Mouse (Mus musculus): Measurements from ENCODE around the gene Vps13a. TPM values are rescaled to one million over a fixed set of nuclear protein-coding genes. Genes with fewer than 3 reads are reported as not detected.

Vps13a gene
- polyA plus RNA-seq, 1 experiment from 2014 or later: 6.0 TPM

GRCm38 (mm10) chr19:16623154-16623553 is 157.6 kb downstream of the Vps13a start:
- 76% methylated on average over 4 of the region's 4 CpGs for WGBS
- peaks cover 10% of the 10 kb centered on the region for H3K4me1 ChIP-seq
- ATAC-seq (ENCODE audit: extremely low read depth, insufficient number of reproducible peaks, low FRiP score, low TSS enrichment): no peak
- H3K27ac ChIP-seq (replicated peaks): no peak overlapping the region
- H3K9ac ChIP-seq: no peak overlapping the region
- no peaks in the 10 kb centered on the region for H3K9me3 ChIP-seq
- no peaks in the 10 kb centered on the region for H3K36me3 ChIP-seq
- H3K27me3 ChIP-seq (replicated peaks): no peaks in the 10 kb centered on the region
- no peak overlapping the region for H3K4me3 ChIP-seq
- no peak overlapping the region for H3K4me2 ChIP-seq

- Histone ChIP-seq H3K4me3 (no peak overlapping the region), H3K27me3 (replicated peaks) (no peaks in the 10 kb centered on the region), H3K4me1 (0 out of 2 replicates have a peak, but pooled peaks cover 10% of the 10 kb centered on the region), H3K9me3 (no peaks in the 10 kb centered on the region), H3K36me3 (no peaks in the 10 kb centered on the region; the same call in 1 of the 2 replicates), H3K4me2 (no peak overlapping the region), H3K9ac (no peak overlapping the region), H3K27ac (replicated peaks) (no peak overlapping the region)
- WGBS: 88% methylated on average over 6 of the region's 6 CpGs
- ATAC-seq (ENCODE audit: extremely low read depth, insufficient number of reproducible peaks, low FRiP score, low TSS enrichment): no peak
Measured at GRCm38 (mm10) chr19:16607634-16608033, 173.1 kb downstream of the Vps13a start.

- H3K27ac ChIP-seq (replicated peaks): no peak overlapping the region
- H3K4me2 ChIP-seq: no peak overlapping the region
- H3K36me3 ChIP-seq: no peaks in the 10 kb centered on the region
- H3K9ac ChIP-seq: no peak overlapping the region
- peaks cover 10% of the 10 kb centered on the region; the same call in 1 of the 2 replicates for H3K27me3 ChIP-seq (replicated peaks)
- H3K9me3 ChIP-seq: no peaks in the 10 kb centered on the region
- H3K4me1 ChIP-seq: peaks cover 7% of the 10 kb centered on the region
- ATAC-seq (ENCODE audit: extremely low read depth, insufficient number of reproducible peaks, low FRiP score, low TSS enrichment): no peak
- no peak overlapping the region for H3K4me3 ChIP-seq
- 74% methylated on average over 8 of the region's 8 CpGs for WGBS
Measured at GRCm38 (mm10) chr19:16602026-16602425, 178.7 kb downstream of the Vps13a start.

- H3K27ac ChIP-seq (replicated peaks): no peak overlapping the region
- H3K4me1 ChIP-seq: peaks cover 7% of the 10 kb centered on the region
- H3K9ac ChIP-seq: no peak overlapping the region
- H3K4me3 ChIP-seq: no peak overlapping the region
- H3K9me3 ChIP-seq: no peaks in the 10 kb centered on the region
- WGBS: 16% methylated on average over 9 of the region's 9 CpGs
- peaks cover 10% of the 10 kb centered on the region; the same call in 1 of the 2 replicates for H3K27me3 ChIP-seq (replicated peaks)
- no peaks in the 10 kb centered on the region for H3K36me3 ChIP-seq
- peak overlapping the region; percentile 53 for H3K4me2 ChIP-seq
- ATAC-seq (ENCODE audit: extremely low read depth, insufficient number of reproducible peaks, low FRiP score, low TSS enrichment): no peak
Measured at GRCm38 (mm10) chr19:16599298-16599970, 181.3 kb downstream of the Vps13a start.

- ATAC-seq (ENCODE audit: extremely low read depth, insufficient number of reproducible peaks, low FRiP score, low TSS enrichment): no peak
- H3K36me3 ChIP-seq: no peaks in the 10 kb centered on the region
- H3K4me2 ChIP-seq: peak overlapping the region; percentile 53
- no peak overlapping the region for H3K4me3 ChIP-seq
- H3K4me1 ChIP-seq: peaks cover 7% of the 10 kb centered on the region
- H3K9me3 ChIP-seq: no peaks in the 10 kb centered on the region
- H3K27ac ChIP-seq (replicated peaks): no peak overlapping the region
- H3K27me3 ChIP-seq (replicated peaks): peaks cover 10% of the 10 kb centered on the region; the same call in 1 of the 2 replicates
- WGBS: 39% methylated on average over 11 of the region's 11 CpGs
- peak overlapping the region; percentile 47; the same call in 1 of the 2 replicates for H3K9ac ChIP-seq
Measured at GRCm38 (mm10) chr19:16598653-16599297, 182.0 kb downstream of the Vps13a start.

GRCm38 (mm10) chr19:16597216-16597615 is 183.5 kb downstream of the Vps13a start:
- no peak for ATAC-seq (ENCODE audit: extremely low read depth, insufficient number of reproducible peaks, low FRiP score, low TSS enrichment)
- H3K27me3 ChIP-seq (replicated peaks): peaks cover 10% of the 10 kb centered on the region; the same call in 1 of the 2 replicates
- no peaks in the 10 kb centered on the region for H3K36me3 ChIP-seq
- no peak overlapping the region for H3K9ac ChIP-seq
- no peak overlapping the region for H3K27ac ChIP-seq (replicated peaks)
- no peak overlapping the region for H3K4me3 ChIP-seq
- peaks cover 7% of the 10 kb centered on the region for H3K4me1 ChIP-seq
- WGBS: 81% methylated on average over 6 of the region's 6 CpGs
- no peak overlapping the region for H3K4me2 ChIP-seq
- no peaks in the 10 kb centered on the region for H3K9me3 ChIP-seq

GRCm38 (mm10) chr19:16593975-16594317 is 186.8 kb downstream of the Vps13a start:
- Histone ChIP-seq H3K27ac (replicated peaks) (no peak overlapping the region), H3K27me3 (replicated peaks) (peaks cover 10% of the 10 kb centered on the region; the same call in 1 of the 2 replicates), H3K4me2 (no peak overlapping the region), H3K9me3 (no peaks in the 10 kb centered on the region), H3K4me1 (peaks cover 5% of the 10 kb centered on the region), H3K9ac (no peak overlapping the region), H3K36me3 (no peaks in the 10 kb centered on the region), H3K4me3 (no peak overlapping the region)
- no peak for ATAC-seq (ENCODE audit: extremely low read depth, insufficient number of reproducible peaks, low FRiP score, low TSS enrichment)

- H3K27ac ChIP-seq (replicated peaks): no peak overlapping the region
- no peaks in the 10 kb centered on the region for H3K36me3 ChIP-seq
- no peak overlapping the region for H3K9ac ChIP-seq
- no peaks in the 10 kb centered on the region for H3K9me3 ChIP-seq
- H3K4me2 ChIP-seq: no peak overlapping the region
- 77% methylated on average over 7 of the region's 7 CpGs for WGBS
- H3K27me3 ChIP-seq (replicated peaks): peaks cover 6% of the 10 kb centered on the region; the same call in 1 of the 2 replicates
- no peak overlapping the region for H3K4me3 ChIP-seq
- no peaks in the 10 kb centered on the region for H3K4me1 ChIP-seq
- ATAC-seq (ENCODE audit: extremely low read depth, insufficient number of reproducible peaks, low FRiP score, low TSS enrichment): no peak
Measured at GRCm38 (mm10) chr19:16593256-16593974, 187.3 kb downstream of the Vps13a start.

- Histone ChIP-seq H3K9ac (no peak overlapping the region), H3K27ac (replicated peaks) (no peak overlapping the region), H3K4me3 (no peak overlapping the region), H3K36me3 (no peaks in the 10 kb centered on the region), H3K9me3 (0 out of 2 replicates have a peak, but pooled peaks cover 5% of the 10 kb centered on the region), H3K27me3 (replicated peaks) (no peaks in the 10 kb centered on the region), H3K4me1 (no peaks in the 10 kb centered on the region), H3K4me2 (no peak overlapping the region)
- WGBS: 6% methylated on average over 3 of the region's 3 CpGs
- no peak for ATAC-seq (ENCODE audit: extremely low read depth, insufficient number of reproducible peaks, low FRiP score, low TSS enrichment)
Measured at GRCm38 (mm10) chr19:16585379-16585778, 195.4 kb downstream of the Vps13a start.

GRCm38 (mm10) chr19:16584546-16584945 is 196.2 kb downstream of the Vps13a start:
- Histone ChIP-seq H3K4me2 (no peak overlapping the region), H3K4me1 (no peaks in the 10 kb centered on the region), H3K27me3 (replicated peaks) (no peaks in the 10 kb centered on the region), H3K4me3 (no peak overlapping the region), H3K9ac (no peak overlapping the region), H3K9me3 (0 out of 2 replicates have a peak, but pooled peaks cover 5% of the 10 kb centered on the region), H3K27ac (replicated peaks) (no peak overlapping the region), H3K36me3 (no peaks in the 10 kb centered on the region)
- ATAC-seq (ENCODE audit: extremely low read depth, insufficient number of reproducible peaks, low FRiP score, low TSS enrichment): no peak
- WGBS: 79% methylated on average over 7 of the region's 7 CpGs

- no peaks in the 10 kb centered on the region for H3K4me1 ChIP-seq
- H3K9ac ChIP-seq: no peak overlapping the region
- WGBS: 79% methylated on average over 8 of the region's 8 CpGs
- no peaks in the 10 kb centered on the region for H3K36me3 ChIP-seq
- H3K27ac ChIP-seq (replicated peaks): no peak overlapping the region
- H3K9me3 ChIP-seq: 0 out of 2 replicates have a peak, but pooled peaks cover 5% of the 10 kb centered on the region
- no peaks in the 10 kb centered on the region for H3K27me3 ChIP-seq (replicated peaks)
- ATAC-seq (ENCODE audit: extremely low read depth, insufficient number of reproducible peaks, low FRiP score, low TSS enrichment): no peak
- H3K4me3 ChIP-seq: no peak overlapping the region
- no peak overlapping the region for H3K4me2 ChIP-seq
Measured at GRCm38 (mm10) chr19:16580501-16580900, 200.2 kb downstream of the Vps13a start.
